Mouse (Mus musculus): ENCODE results near the gene Atp8a2. TPM values are rescaled to one million over a fixed set of nuclear protein-coding genes. Genes with fewer than 3 reads are reported as not detected.
"Not testable (repeated sequence)": the region's sequence is repeated elsewhere in the genome, so short reads cannot be mapped to it uniquely, and the experiment has no call there.

Gene Atp8a2
- polyA plus RNA-seq, 1 experiment: 0.01 TPM

- no peaks in the 10 kb centered on the region for H3K36me3 ChIP-seq (ENCODE audit: control insufficient read depth, insufficient read depth)
- H3ac ChIP-seq (ENCODE audit: control insufficient read depth, insufficient read length): no peak overlapping the region
- H3K4me2 ChIP-seq (ENCODE audit: low read depth): no peak overlapping the region
- H3K79me2 ChIP-seq (ENCODE audit: control insufficient read depth, insufficient read depth): no peaks in the 10 kb centered on the region
- TF ChIP-seq USF1 (IDR thresholded peaks at IDR 0.05; ENCODE audit: low read depth): no peak
- no peak for TF ChIP-seq REST (IDR thresholded peaks at IDR 0.05; ENCODE audit: insufficient read depth, insufficient read length)
- TF ChIP-seq TCF3 (IDR thresholded peaks at IDR 0.05; ENCODE audit: insufficient read length, low read depth): no peak
- no peak for TF ChIP-seq MYOG (IDR thresholded peaks at IDR 0.05; ENCODE audit: control insufficient read depth in 1 of 3, insufficient read depth in 1 of 3, insufficient read length in 2 of 3, low read depth in 2 of 3)
- TF ChIP-seq MYOD1 (IDR thresholded peaks at IDR 0.05; ENCODE audit: control insufficient read depth in 1 of 3, insufficient read length in 2 of 3, low read depth in 2 of 3): no peak
- no peak for TF ChIP-seq SRF (IDR thresholded peaks at IDR 0.05; ENCODE audit: control insufficient read depth, insufficient read length, low read depth)
- no peak for TF ChIP-seq MAX (IDR thresholded peaks at IDR 0.05; ENCODE audit: low read depth)
- no peak for TF ChIP-seq E2F4 (IDR thresholded peaks at IDR 0.05; ENCODE audit: insufficient read depth)
- TF ChIP-seq POLR2A (IDR thresholded peaks at IDR 0.05; ENCODE audit: insufficient read length, low read depth): no peak
- peaks cover under 1% of the 10 kb centered on the region for H3K27me3 ChIP-seq (ENCODE audit: control insufficient read depth, insufficient read depth, insufficient read length)
- H3K4me3 ChIP-seq: no peak overlapping the region
Measured at GRCm38 (mm10) chr14:59836876-59837543, 360.0 kb downstream of the Atp8a2 start.

GRCm38 (mm10) chr14:59829580-59829979, 367.4 kb downstream of the Atp8a2 start:
- no peak overlapping the region for H3ac ChIP-seq (ENCODE audit: control insufficient read depth, insufficient read length)
- H3K79me2 ChIP-seq (ENCODE audit: control insufficient read depth, insufficient read depth): no peaks in the 10 kb centered on the region
- H3K27me3 ChIP-seq (ENCODE audit: control insufficient read depth, insufficient read depth, insufficient read length): peaks cover 6% of the 10 kb centered on the region
- H3K4me2 ChIP-seq (ENCODE audit: low read depth): no peak overlapping the region
- H3K36me3 ChIP-seq (ENCODE audit: control insufficient read depth, insufficient read depth): no peaks in the 10 kb centered on the region
- TF ChIP-seq CEBPB (IDR thresholded peaks at IDR 0.05; ENCODE audit: insufficient read depth, poor library complexity, severe bottlenecking) (no peak), POLR2AphosphoS2 (IDR thresholded peaks at IDR 0.05; ENCODE audit: insufficient read length, low read depth) (no peak), TCF3 (IDR thresholded peaks at IDR 0.05; ENCODE audit: insufficient read length, low read depth) (no peak), USF1 (IDR thresholded peaks at IDR 0.05; ENCODE audit: low read depth) (no peak), TCF12 (IDR thresholded peaks at IDR 0.05; ENCODE audit: insufficient read depth, poor library complexity, severe bottlenecking) (no peak)
- H3K4me3 ChIP-seq: no peak overlapping the region

- H3K27me3 ChIP-seq (ENCODE audit: control insufficient read depth, insufficient read depth, insufficient read length): peaks cover 14% of the 10 kb centered on the region
- no peaks in the 10 kb centered on the region for H3K79me2 ChIP-seq (ENCODE audit: control insufficient read depth, insufficient read depth)
- H3K4me2 ChIP-seq (ENCODE audit: low read depth): no peak overlapping the region
- no peak overlapping the region for H3ac ChIP-seq (ENCODE audit: control insufficient read depth, insufficient read length)
- no peak for TF ChIP-seq TCF3 (IDR thresholded peaks at IDR 0.05; ENCODE audit: insufficient read length, low read depth)
- peak in 1 of 3 experiments; percentile 14 for TF ChIP-seq MYOG (IDR thresholded peaks at IDR 0.05; ENCODE audit: control insufficient read depth in 1 of 3, insufficient read depth in 1 of 3, insufficient read length in 2 of 3, low read depth in 2 of 3)
- no peaks in the 10 kb centered on the region for H3K36me3 ChIP-seq (ENCODE audit: control insufficient read depth, insufficient read depth)
- H3K4me3 ChIP-seq: no peak overlapping the region
Measured at GRCm38 (mm10) chr14:59827409-59827808, 369.6 kb downstream of the Atp8a2 start.

GRCm38 (mm10) chr14:59820115-59820419, 376.9 kb downstream of the Atp8a2 start:
- TF ChIP-seq TCF3 (IDR thresholded peaks at IDR 0.05; ENCODE audit: insufficient read length, low read depth) (no peak), SRF (IDR thresholded peaks at IDR 0.05; ENCODE audit: control insufficient read depth, insufficient read length, low read depth) (no peak), MYOG (IDR thresholded peaks at IDR 0.05; ENCODE audit: control insufficient read depth in 1 of 3, insufficient read depth in 1 of 3, insufficient read length in 2 of 3, low read depth in 2 of 3) (no peak), POLR2A (IDR thresholded peaks at IDR 0.05; ENCODE audit: insufficient read length, low read depth) (no peak), MAX (IDR thresholded peaks at IDR 0.05; ENCODE audit: low read depth) (no peak), E2F4 (IDR thresholded peaks at IDR 0.05; ENCODE audit: insufficient read depth) (no peak), CEBPB (IDR thresholded peaks at IDR 0.05; ENCODE audit: insufficient read depth, poor library complexity, severe bottlenecking) (no peak), POLR2AphosphoS2 (IDR thresholded peaks at IDR 0.05; ENCODE audit: insufficient read length, low read depth) (no peak)
- Histone ChIP-seq H3K79me2 (ENCODE audit: control insufficient read depth, insufficient read depth) (no peaks in the 10 kb centered on the region), H3K27me3 (ENCODE audit: control insufficient read depth, insufficient read depth, insufficient read length) (peaks cover 10% of the 10 kb centered on the region)

GRCm38 (mm10) chr14:59819215-59820114, 377.5 kb downstream of the Atp8a2 start:
- no peak for TF ChIP-seq MAX (IDR thresholded peaks at IDR 0.05; ENCODE audit: low read depth)
- TF ChIP-seq E2F4 (IDR thresholded peaks at IDR 0.05; ENCODE audit: insufficient read depth): no peak
- TF ChIP-seq TCF12 (IDR thresholded peaks at IDR 0.05; ENCODE audit: insufficient read depth, poor library complexity, severe bottlenecking): no peak
- TF ChIP-seq POLR2A (IDR thresholded peaks at IDR 0.05; ENCODE audit: insufficient read length, low read depth): no peak
- no peak for TF ChIP-seq TCF3 (IDR thresholded peaks at IDR 0.05; ENCODE audit: insufficient read length, low read depth)
- no peak for TF ChIP-seq POLR2AphosphoS2 (IDR thresholded peaks at IDR 0.05; ENCODE audit: insufficient read length, low read depth)
- TF ChIP-seq REST (IDR thresholded peaks at IDR 0.05; ENCODE audit: insufficient read depth, insufficient read length): no peak
- TF ChIP-seq MYOG (IDR thresholded peaks at IDR 0.05; ENCODE audit: control insufficient read depth in 1 of 3, insufficient read depth in 1 of 3, insufficient read length in 2 of 3, low read depth in 2 of 3): no peak
- no peak for TF ChIP-seq MYOD1 (IDR thresholded peaks at IDR 0.05; ENCODE audit: control insufficient read depth in 1 of 3, insufficient read length in 2 of 3, low read depth in 2 of 3)
- H3K27me3 ChIP-seq (ENCODE audit: control insufficient read depth, insufficient read depth, insufficient read length): peaks cover 10% of the 10 kb centered on the region
- no peak overlapping the region for H3ac ChIP-seq (ENCODE audit: control insufficient read depth, insufficient read length)
- no peak overlapping the region for H3K4me2 ChIP-seq (ENCODE audit: low read depth)
- no peaks in the 10 kb centered on the region for H3K79me2 ChIP-seq (ENCODE audit: control insufficient read depth, insufficient read depth)
- no peaks in the 10 kb centered on the region for H3K36me3 ChIP-seq (ENCODE audit: control insufficient read depth, insufficient read depth)
- no peak overlapping the region for H3K4me3 ChIP-seq

More at GRCm38 (mm10) chr14:59820115-59820419, 376.9 kb downstream of the Atp8a2 start:
- Histone ChIP-seq H3ac (ENCODE audit: control insufficient read depth, insufficient read length) (no peak overlapping the region), H3K4me2 (ENCODE audit: low read depth) (peak overlapping the region; percentile 18), H3K36me3 (ENCODE audit: control insufficient read depth, insufficient read depth) (no peaks in the 10 kb centered on the region), H3K4me3 (no peak overlapping the region)

- H3ac ChIP-seq (ENCODE audit: control insufficient read depth, insufficient read length); H3K79me2 ChIP-seq (ENCODE audit: control insufficient read depth, insufficient read depth); H3K4me3 ChIP-seq; H3K4me2 ChIP-seq (ENCODE audit: low read depth); H3K27me3 ChIP-seq (ENCODE audit: control insufficient read depth, insufficient read depth, insufficient read length); H3K36me3 ChIP-seq (ENCODE audit: control insufficient read depth, insufficient read depth): not testable (repeated sequence)
Measured at GRCm38 (mm10) chr14:59810316-59810715, 386.7 kb downstream of the Atp8a2 start.

All from myocyte (in vitro differentiated cells).